Mouse (Mus musculus) CD4-positive, CD25-positive, alpha-beta regulatory T cell, adult 4 months (primary cell): Measurements from ENCODE around the gene Dydc1. TPM values are rescaled to one million over a fixed set of nuclear protein-coding genes. Genes with fewer than 3 reads are reported as not detected.
"Not testable (repeated sequence)": the region's sequence is repeated elsewhere in the genome, so short reads cannot be mapped to it uniquely, and the experiment has no call there.

Experiments used
- ATAC-seq: one replicate; pipeline ENCODE4 v1.8.0; 2017
- polyA plus RNA-seq, 2 experiments: library from polyadenylated mRNA; unstranded; fragments of 100-300 nt; shearing (Covaris generic); gene quantifications; one replicate each; pipeline ENCODE4 v1.2.1; 2017

The Dydc1 gene
- polyA plus RNA-seq = not detected

GRCm38 (mm10) chr14:41072229-41072943, at the start of gene Dydc1:
TSS of gene Dydc1 (plus strand) at chr14:41072911.
- ATAC-seq = no peak

DNA sequence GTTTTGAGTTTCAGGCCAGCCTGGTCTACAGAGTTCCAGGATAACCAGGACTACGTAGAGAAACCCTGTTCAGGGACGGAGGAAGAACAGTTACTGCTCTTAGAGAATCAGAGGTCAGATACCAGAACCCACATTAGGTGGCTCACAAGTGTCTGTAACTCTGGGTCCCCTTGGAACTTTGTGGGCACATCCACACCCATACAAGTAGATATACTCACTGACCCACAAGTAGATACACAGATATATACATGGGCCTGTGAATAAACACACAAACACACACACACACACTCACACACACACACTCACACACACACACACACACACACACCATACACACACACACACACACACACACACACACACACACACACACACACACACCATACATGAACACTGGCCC, 47.6 kb upstream of the Dydc1 start:
- no peak for ATAC-seq

GRCm38 (mm10) chr14:41025594-41026284, 47.0 kb upstream of the Dydc1 start:
- no peak for ATAC-seq

- no peak for ATAC-seq
Measured at GRCm38 (mm10) chr14:41029303-41029702, 43.4 kb upstream of the Dydc1 start.

DNA sequence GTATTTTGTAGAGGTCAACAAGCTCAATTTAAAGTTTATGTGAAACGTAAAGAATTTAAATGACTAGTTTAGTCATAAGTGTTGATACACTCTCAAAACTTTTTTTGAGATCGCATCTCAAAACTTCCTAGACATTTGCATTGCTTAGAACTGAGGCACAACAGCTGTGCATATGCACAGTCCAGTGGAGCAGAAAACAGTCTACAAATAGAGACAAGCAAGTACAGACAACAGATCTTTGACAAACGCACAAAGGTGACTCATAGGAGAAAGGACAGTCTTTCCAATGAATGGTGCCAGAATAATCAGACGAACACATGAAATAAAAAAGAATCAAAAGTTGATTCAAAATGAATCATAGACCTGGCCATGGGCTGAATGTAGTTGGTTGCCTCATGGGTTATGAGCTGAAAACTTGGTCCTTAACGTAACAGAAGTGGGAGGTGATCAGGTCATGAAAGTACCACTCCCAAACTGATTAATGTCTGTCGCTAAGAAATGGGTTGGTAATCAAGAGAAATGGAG, 41.7 kb upstream of the Dydc1 start:
- ATAC-seq = no peak

GRCm38 (mm10) chr14:41033135-41034110, 39.3 kb upstream of the Dydc1 start:
- ATAC-seq = peak; percentile 90

GRCm38 (mm10) chr14:41035146-41035798, 37.4 kb upstream of the Dydc1 start:
- peak; percentile 77 for ATAC-seq

DNA sequence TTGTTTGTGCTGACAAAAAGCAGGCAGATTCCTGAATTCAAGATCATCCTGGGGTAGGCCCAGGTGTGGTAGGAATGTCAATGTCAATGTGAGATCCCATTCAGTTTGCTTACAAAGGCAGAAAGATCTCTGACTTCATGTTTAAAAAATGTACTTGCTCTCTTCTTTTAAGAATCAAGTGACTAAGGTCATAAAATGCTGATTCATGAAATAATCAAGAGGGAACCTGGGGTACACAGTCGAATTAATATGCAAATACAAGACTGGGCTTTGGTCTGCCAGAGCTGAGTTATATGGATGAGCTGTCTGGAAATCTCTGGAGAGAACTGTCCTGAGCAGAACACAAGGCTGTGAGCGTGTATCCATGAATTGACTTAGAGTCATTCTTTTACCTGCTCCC, 25.3 kb upstream of the Dydc1 start:
- ATAC-seq = no peak

- peak; percentile 84 for ATAC-seq
Measured at GRCm38 (mm10) chr14:41050471-41050870, 22.2 kb upstream of the Dydc1 start.

DNA sequence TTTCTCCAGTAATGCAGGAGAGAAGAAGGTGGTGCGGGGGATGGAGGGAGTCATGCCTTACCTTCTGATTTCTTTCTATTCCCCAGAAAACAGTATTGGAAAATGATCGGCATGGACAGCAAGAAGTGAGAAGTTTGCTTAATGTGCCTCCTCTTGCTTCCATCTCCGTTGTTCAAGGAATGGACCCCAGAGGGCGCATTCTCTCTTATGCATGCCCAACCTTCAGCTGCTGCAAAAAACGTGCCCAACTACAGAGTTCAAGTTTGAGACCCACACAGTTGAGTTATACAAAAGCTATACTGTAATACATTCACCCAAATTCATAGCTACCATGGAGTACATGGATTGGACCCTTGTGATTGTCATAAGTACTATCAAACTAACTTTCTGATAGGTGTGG, 20.2 kb upstream of the Dydc1 start:
- no peak for ATAC-seq

GRCm38 (mm10) chr14:41053190-41053589, 19.5 kb upstream of the Dydc1 start:
- ATAC-seq = not testable (repeated sequence)

- no peak for ATAC-seq
Measured at GRCm38 (mm10) chr14:41065168-41065567, 7.5 kb upstream of the Dydc1 start.

GRCm38 (mm10) chr14:41066416-41066815, 6.3 kb upstream of the Dydc1 start:
- no peak for ATAC-seq

GRCm38 (mm10) chr14:41069108-41069507, 3.6 kb upstream of the Dydc1 start, which contains the start of gene Dydc2:
TSS of gene Dydc2 (minus strand) at chr14:41069208.
- ATAC-seq = no peak

DNA sequence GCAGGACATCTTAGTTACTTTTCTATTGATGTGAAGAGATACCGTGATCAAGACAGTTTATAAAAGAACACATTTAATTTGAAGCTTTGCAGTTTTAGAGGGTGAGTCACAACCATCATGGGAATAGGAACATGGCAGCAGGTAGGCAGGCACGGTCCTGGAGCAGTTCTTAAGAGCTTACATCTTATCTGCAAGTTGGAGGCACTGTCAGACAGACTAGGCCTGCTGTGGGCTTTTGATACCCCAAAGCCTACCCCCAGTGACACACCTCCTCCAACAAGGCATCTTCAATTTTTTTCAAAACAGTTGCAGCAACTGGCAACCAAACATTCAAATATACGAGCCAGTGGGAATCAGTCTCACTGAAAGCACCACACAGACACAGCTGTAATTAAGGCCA, 2.4 kb upstream of the Dydc1 start:
- no peak for ATAC-seq

DNA sequence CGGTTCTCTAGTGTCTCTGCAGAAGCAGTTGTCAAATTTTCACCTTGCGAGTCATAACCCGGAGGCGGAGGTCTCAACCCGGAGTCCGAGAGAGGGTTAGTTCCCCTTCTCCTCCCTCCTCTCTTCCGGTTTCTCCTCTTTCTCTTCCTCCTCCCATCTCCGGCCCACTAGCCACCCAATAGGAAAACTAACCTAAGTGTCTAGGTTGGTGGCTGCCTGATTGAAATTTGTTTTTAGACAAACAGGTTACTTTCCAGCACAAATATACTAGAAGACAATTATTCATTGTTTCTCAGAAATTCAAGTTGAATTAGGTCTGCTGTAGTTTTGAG, 199 bp downstream of the Dydc1 start:
- no peak for ATAC-seq

GRCm38 (mm10) chr14:41082408-41082807, 9.7 kb downstream of the Dydc1 start:
- ATAC-seq = no peak

GRCm38 (mm10) chr14:41087509-41087908, 14.8 kb downstream of the Dydc1 start:
- no peak for ATAC-seq

- no peak for ATAC-seq
Measured at GRCm38 (mm10) chr14:41090777-41091176, 18.1 kb downstream of the Dydc1 start.

DNA sequence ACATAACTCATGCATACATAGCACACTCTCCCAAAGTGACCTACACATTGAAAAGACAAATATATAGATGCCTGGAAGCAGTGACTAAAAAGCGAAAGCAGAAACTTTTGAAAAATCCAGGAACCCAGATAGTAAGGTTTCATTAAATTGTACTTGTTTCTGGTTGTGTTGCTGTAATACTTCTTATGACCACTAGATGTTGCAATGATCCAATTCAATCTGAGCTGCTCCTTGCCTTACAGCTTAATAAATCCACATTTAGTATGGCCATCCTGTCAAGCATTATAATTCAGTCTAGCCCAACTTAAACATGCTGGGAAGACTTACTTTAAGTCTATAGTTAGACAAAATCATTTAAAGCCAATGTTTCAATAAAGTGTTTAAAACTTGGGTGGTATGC, 21.4 kb downstream of the Dydc1 start:
- ATAC-seq = no peak

DNA sequence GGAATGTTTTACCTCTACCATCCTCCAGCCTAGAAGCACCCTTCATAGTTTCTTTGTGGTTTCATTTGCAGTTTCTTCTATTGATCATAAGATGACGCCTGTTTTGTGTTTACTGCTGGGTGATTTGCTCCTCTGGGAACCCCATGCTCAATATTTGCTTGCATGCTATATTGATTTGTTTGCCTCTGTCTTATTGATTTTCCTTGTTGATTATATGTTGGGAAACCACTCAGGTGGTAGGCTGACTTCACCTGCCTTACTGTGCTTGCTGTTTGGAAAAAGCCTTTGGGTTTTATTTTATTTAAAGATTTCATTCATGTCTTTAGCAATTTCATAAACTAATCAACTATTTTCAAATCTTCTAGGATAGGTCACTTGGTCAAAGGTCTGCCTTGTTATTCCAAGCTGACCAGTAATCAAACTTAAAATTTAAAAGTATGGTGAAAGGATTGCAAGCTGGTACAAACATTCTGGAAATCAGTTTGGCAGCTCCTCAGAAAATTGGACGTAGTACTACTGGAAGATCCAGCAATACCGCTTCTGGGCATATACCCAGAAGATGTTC, 23.7 kb downstream of the Dydc1 start:
- no peak for ATAC-seq

DNA sequence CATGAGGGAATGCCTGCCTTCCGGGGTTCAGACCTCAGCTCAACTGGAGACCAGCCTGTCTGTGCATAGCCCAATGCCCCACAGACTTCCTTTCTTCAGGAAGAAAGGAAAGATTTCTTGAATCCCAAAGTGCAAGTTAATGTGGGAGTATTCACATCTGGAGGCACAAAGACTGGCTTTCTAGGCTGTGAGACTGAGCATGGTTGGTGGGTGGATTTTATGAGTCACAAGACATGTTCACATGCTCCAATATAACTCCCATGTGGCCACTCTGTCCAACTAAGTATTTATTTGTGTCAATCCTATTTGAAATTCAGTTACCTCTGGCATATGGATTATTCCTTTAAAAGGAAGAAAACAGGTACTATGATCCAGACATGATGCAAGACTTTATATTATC, 26.0 kb downstream of the Dydc1 start:
- ATAC-seq = no peak
